Mouse (Mus musculus) intestine, embryonic 16.5 days (tissue): Measurements from ENCODE around the gene Neto2. TPM values are rescaled to one million over a fixed set of nuclear protein-coding genes. Genes with fewer than 3 reads are reported as not detected.

ENCODE experiments used
- ATAC-seq: fragments of 200-750 bp; cut with Nextera tagmentation; 2 replicates; pipeline ENCODE4 v1.8.0; 2017; ENCODE audit warnings: moderate TSS enrichment, moderate library complexity
- H3K27ac ChIP-seq: fragments of 300-500 bp; sonication (generic); 2 replicates; pipeline ENCODE4 v1.5.1; 2014; ENCODE audit warnings: mild to moderate bottlenecking, low read length
- H3K27me3 ChIP-seq: fragments of 300-500 bp; sonication (generic); replicated peaks from 2 replicates; pipeline ENCODE4 v1.6.1; 2014; ENCODE audit warnings: low read length, control low read depth, mixed read lengths; ENCODE audit not compliant: control insufficient read depth, insufficient read depth
- H3K36me3 ChIP-seq: fragments of 300-500 bp; sonication (generic); 2 replicates; pipeline ENCODE4 v1.6.1; 2014; ENCODE audit warnings: low read length, control low read depth; ENCODE audit not compliant: control insufficient read depth, insufficient read depth
- H3K4me1 ChIP-seq: fragments of 300-500 bp; sonication (generic); 2 replicates; pipeline ENCODE4 v1.6.1; 2014; ENCODE audit warnings: low read length, control low read depth, mixed read lengths; ENCODE audit not compliant: control insufficient read depth, insufficient read depth
- H3K4me2 ChIP-seq: fragments of 300-500 bp; sonication (generic); 2 replicates; pipeline ENCODE4 v1.6.1; 2014; ENCODE audit warnings: low read depth, low read length, control low read depth
- H3K4me3 ChIP-seq: fragments of 300-500 bp; sonication (generic); 2 replicates; pipeline ENCODE4 v1.5.1; 2014; ENCODE audit warnings: mild to moderate bottlenecking, low read length
- H3K9ac ChIP-seq: fragments of 300-500 bp; sonication (generic); 2 replicates; pipeline ENCODE4 v1.6.1; 2014; ENCODE audit warnings: low read depth, low read length
- H3K9me3 ChIP-seq: fragments of 300-500 bp; sonication (generic); 2 replicates; pipeline ENCODE4 v1.6.1; 2016; ENCODE audit warnings: low read length, control low read depth; ENCODE audit not compliant: control insufficient read depth
- WGBS: fragments of 180-500 bp; shearing (Covaris S2); extraction: QIAGEN DNeasy Blood & Tissue Kit; methylation state at CpG from one replicate; pipeline ENCODE4 v1.1.7; 2014; 5-methylcytosine and 5-hydroxymethylcytosine counted together
- microRNA-seq: library from miRNA; unstranded; fragments of <30 nt; microRNA quantifications from one replicate; pipeline ENCODE4, GENCODE M21; 2016
- polyA plus RNA-seq: library from polyadenylated mRNA; unstranded; fragments of >200 nt; fragmentation: Nextera tagmentation; extraction: Ambion mirVana; gene quantifications from 2 replicates; pipeline ENCODE4 v1.2.1, GENCODE M21; 2015

Gene Neto2
- polyA plus RNA-seq, 1 experiment from 2014 or later, result 3.6 TPM

- Histone ChIP-seq H3K4me3 (no peak overlapping the region), H3K9me3 (no peaks in the 10 kb centered on the region), H3K27ac (no peak overlapping the region), H3K9ac (no peak overlapping the region), H3K4me1 (no peaks in the 10 kb centered on the region), H3K27me3 (no peaks in the 10 kb centered on the region), H3K36me3 (no peaks in the 10 kb centered on the region), H3K4me2 (no peak overlapping the region)
- WGBS, result 61% methylated on average over 3 of the region's 3 CpGs
- peak; percentile 31; the same call in 1 of the 2 replicates for ATAC-seq
Observed at GRCm38 (mm10) chr8:85593324-85593723, 107.4 kb downstream of the Neto2 start.

DNA sequence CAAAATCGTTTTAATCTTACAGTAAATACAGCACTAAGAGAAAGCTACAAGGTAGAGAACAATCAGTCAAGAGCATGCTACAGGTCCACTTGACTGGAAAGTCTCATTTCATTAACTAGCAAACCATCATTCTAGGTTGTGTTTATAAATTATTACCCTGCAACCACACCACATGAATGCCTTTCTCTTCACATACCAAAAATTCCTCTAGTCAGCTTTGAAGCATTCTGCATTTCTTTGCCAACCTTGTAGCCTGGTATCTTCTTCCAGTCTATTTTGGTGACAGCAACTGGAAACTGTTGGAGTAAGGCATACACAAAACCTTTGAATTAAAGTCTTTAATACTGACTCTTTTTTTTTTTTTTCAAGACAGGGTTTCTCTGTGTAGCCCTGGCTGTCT, 109.2 kb downstream of the Neto2 start:
- H3K9ac ChIP-seq, result no peak overlapping the region
- H3K36me3 ChIP-seq, result no peaks in the 10 kb centered on the region
- no peak overlapping the region for H3K4me2 ChIP-seq
- H3K4me3 ChIP-seq, result no peak overlapping the region
- ATAC-seq, result no peak
- no peaks in the 10 kb centered on the region for H3K9me3 ChIP-seq
- WGBS, result 71% methylated on average over 1 of the region's 1 CpGs
- H3K27me3 ChIP-seq, result no peaks in the 10 kb centered on the region
- H3K4me1 ChIP-seq, result no peaks in the 10 kb centered on the region
- H3K27ac ChIP-seq, result no peak overlapping the region

DNA sequence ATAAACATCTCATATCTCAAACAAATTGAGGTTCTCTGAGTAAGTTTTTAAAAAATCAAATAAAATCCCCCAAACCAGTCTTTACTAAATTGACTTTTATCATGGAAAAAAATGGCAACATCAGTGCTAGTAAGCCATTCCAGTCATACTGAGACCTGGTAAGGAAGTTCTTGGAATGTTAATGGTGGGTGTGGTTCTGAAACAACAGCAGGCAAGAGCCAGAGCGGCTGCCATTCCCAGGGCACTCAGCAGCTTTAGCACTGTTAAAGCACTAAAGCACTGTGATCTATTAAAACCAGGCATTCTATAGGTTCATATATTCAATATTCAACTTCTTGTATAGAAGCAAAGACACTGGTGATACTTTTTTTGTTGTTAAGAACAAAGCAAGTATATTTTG, 110.5 kb downstream of the Neto2 start:
- Histone ChIP-seq H3K36me3 (no peaks in the 10 kb centered on the region), H3K27ac (no peak overlapping the region), H3K4me3 (no peak overlapping the region), H3K4me2 (no peak overlapping the region), H3K4me1 (no peaks in the 10 kb centered on the region), H3K27me3 (no peaks in the 10 kb centered on the region), H3K9me3 (no peaks in the 10 kb centered on the region), H3K9ac (no peak overlapping the region)
- WGBS, result 50% methylated on average over 1 of the region's 1 CpGs
- ATAC-seq, result no peak

DNA sequence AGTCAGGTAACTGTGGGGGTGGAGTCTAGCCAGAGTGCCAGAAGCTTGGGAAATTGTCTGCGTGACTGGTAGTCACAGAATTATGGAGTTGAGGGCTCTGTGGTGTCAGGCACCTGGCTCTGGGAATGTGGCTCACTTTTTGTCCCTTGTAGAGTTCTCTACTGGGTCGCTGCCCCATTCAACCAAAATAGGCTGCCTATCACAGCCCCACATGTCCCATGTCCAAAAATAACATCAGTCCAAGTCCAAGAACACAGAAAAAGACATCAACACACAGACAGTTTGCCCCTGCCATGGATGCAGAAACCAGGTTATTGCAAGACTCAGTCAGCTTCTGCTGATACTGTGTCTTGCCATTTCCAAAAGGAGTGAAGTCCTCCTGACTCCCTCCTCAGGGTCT, 112.1 kb downstream of the Neto2 start:
- Histone ChIP-seq H3K27me3 (no peaks in the 10 kb centered on the region), H3K4me3 (no peak overlapping the region), H3K9ac (no peak overlapping the region), H3K4me2 (no peak overlapping the region), H3K27ac (no peak overlapping the region), H3K9me3 (no peaks in the 10 kb centered on the region), H3K36me3 (no peaks in the 10 kb centered on the region), H3K4me1 (no peaks in the 10 kb centered on the region)
- no peak for ATAC-seq
- WGBS, result 79% methylated on average over 2 of the region's 2 CpGs

Small RNA genes within 50 kb of the gene (microRNA-seq; reads per million reads assigned to microRNA genes)
- gene Mir8109, result not detected

Other genes starting within 250 kb of the Neto2 start
- gene Gpt2, start 208.3 kb downstream of the Neto2 start, polyA plus RNA-seq, result 12.0 and 12.4 TPM in 2 replicates
- 136 and 149 TPM in 2 replicates for gene Dnaja2, start 145.6 kb downstream of the Neto2 start, polyA plus RNA-seq
- gene Itfg1, start 140.0 kb upstream of the Neto2 start, polyA plus RNA-seq, result 57.8 and 58.9 TPM in 2 replicates
- gene Phkb, start 140.0 kb upstream of the Neto2 start, polyA plus RNA-seq, result 26.3 and 26.4 TPM in 2 replicates